Mouse (Mus musculus) cerebellum, adult 11 months (tissue): ENCODE data around the gene Zfr2.

ENCODE experiments used
- DNase-seq: peaks from one replicate; pipeline ENCODE4 v3.0.0; 2022

The Zfr2 gene

DNA sequence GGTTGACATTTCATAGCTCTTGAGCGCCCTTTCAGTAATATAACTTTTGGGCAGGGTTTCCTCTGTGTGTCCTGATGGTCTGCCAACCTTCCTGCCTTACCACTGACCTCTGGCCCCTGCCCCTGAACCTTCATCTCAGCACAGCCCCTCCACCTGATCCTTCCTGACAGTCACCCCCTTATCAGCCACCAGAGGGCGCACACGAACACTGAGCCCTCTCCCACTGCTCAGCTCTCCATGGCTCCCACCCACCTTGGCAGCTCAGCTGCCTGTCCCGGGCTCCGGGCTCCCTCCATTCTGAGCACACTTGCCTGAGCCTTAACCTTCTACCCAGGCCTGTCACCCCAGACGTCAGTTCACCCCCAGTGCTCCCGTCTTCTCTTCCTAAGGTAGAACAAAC lies 56.3 kb downstream of the Zfr2 start:
- DNase-seq, result no peak

DNA sequence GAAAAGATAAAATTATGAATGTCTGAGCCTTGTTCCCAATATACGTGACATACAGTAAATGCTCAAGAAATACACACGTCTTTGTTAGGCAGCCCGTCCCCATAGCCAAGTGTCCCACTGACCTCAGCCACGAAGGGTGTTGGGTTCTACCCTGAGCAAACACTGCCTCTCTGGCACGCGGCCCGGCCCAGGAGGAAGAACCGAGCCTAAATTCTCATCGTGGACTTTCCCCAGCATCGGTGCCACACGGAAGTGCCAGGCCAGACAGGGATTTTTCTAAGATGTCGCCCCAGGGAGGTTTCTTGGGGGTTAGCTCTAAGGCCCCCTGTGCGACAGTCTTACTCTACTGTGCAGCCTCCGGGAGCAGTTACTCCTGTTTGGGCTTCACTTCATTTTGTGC lies 56.9 kb downstream of the Zfr2 start:
- no peak for DNase-seq

GRCm38 (mm10) chr10:81290698-81291460 lies 57.9 kb downstream of the Zfr2 start:
- no peak for DNase-seq

GRCm38 (mm10) chr10:81291511-81292104 lies 58.7 kb downstream of the Zfr2 start, which contains the start of gene Tjp3:
Tjp3 (minus strand) TSS chr10:81291581.
- DNase-seq, result no peak

GRCm38 (mm10) chr10:81292554-81293333 lies 59.8 kb downstream of the Zfr2 start, which contains the start of gene Pip5k1c:
Pip5k1c (plus strand) TSS chr10:81292963.
- peak; percentile 100 for DNase-seq

GRCm38 (mm10) chr10:81293334-81294030 lies 60.5 kb downstream of the Zfr2 start:
- no peak for DNase-seq

- DNase-seq, result peak; percentile 85
These were observed 61.5 kb downstream of the Zfr2 start for GRCm38 (mm10) chr10:81294442-81294841.

GRCm38 (mm10) chr10:81295185-81295584 lies 62.2 kb downstream of the Zfr2 start:
- no peak for DNase-seq

DNA sequence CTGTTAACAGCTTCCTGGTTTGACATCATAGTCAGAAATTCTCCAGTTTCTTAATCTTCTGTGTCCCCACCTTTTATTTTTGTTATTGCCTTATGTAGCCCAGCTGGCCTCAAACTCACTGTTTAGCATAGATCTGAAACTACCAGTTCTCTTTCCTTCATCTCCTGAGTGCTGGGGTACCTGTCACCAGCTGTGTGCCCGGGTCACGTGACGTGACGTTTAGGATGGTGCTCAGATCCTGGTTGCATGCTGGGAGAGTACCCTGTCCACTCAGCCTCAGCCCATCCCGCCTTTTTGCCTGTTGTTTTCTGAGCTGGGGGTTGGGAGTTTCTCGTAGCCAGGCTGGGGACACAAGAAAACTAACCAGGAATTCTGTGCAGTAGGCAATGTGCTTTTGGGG lies 64.3 kb downstream of the Zfr2 start:
- DNase-seq, result no peak

- DNase-seq, result no peak
These were observed 64.9 kb downstream of the Zfr2 start for GRCm38 (mm10) chr10:81297845-81298244.

DNA sequence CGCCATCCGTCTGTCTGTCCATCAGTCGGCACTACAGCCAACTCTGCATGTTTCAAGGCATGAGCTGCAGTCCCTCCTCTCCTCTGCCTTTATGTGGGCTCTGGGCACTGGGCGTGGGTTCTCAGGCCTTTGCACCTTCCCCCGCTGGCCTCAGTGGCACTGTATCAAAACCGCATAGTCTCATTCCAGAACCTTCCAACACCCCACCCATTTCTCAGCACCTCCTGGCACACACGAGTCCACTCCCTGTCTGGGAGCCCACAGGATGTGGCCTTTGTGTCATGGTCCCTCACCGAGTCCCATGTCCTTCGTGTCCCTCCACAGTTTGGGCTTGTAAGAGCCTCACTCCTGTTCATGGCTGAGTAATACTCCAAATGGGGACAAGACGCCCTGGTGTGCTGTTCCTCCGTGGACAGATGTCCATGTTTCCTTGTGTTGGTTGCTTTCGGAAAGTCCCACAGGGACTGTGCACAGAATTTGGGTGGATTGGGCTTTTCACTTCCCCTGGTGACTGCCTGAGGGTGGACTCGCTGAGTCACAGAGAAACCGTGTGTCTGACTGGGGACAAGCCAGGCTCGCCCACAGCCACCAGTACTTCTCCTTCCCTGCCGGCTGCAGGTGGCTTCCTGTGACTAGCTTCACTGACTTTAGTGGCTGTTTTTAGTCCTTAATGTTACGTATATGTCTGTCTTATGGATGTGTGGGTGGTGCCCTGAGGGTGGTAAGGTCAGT lies 65.6 kb downstream of the Zfr2 start:
- DNase-seq, result no peak

DNA sequence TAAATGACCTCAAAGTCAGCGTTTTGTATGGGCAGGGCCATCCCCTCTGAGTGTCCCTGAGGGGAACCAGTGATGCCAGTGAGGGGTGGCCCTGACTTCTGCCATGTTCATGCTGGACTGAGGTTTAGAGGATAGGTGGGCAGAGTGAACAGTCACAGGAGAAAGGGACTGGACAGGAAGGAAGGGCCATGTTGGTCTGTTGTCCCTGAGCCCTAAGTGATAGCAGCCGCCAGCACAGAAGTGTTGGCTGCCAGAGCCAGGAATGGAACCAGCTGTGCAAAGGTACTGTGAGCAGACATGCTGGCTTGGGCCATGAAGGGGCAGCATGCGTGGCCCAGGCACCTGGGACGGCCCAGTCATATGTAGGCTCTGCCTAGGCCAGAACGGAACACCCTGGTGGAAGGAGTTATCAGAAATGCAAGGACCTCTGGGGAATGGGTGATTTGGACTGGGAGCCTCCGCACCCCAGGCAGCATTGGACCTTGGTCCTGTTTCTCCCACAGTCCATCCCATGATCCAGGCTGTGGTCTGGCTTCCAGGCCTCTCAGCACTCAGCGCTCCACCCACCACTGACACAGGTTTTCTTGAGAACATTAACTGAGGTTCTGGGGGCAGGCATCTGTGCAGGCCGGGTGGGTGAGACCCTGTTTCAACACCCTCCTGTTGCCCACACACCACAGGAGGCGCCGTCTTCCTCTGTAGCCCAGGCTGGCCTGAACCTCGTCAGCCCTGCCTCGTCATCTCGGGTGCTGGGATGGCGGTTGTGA lies 66.8 kb downstream of the Zfr2 start:
- DNase-seq, result no peak

- DNase-seq, result no peak
These were observed 67.5 kb downstream of the Zfr2 start for GRCm38 (mm10) chr10:81300352-81300907.

DNA sequence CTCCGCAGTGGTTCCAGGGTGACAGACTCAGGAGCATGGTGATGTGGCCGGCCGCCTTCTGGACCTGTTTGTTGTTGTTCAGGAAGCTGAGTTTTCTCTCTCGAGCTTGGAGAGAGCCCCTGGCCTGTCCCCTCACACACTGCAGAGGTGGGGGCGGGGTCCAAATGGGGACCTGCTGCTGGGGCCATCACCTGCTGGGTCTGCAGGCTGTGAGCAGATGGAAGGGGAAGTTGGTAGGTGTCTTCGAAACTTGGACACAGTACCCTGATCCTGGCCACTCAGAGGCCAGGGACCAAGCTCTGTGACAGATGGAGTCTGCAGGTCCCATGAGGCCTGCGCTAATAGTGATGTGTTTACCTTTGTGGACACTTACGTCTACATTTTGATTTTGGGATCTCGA lies 68.4 kb downstream of the Zfr2 start:
- DNase-seq, result peak; percentile 73
